ENCODE assay signal across 9 mouse cellular contexts in the genomic region with DNA sequence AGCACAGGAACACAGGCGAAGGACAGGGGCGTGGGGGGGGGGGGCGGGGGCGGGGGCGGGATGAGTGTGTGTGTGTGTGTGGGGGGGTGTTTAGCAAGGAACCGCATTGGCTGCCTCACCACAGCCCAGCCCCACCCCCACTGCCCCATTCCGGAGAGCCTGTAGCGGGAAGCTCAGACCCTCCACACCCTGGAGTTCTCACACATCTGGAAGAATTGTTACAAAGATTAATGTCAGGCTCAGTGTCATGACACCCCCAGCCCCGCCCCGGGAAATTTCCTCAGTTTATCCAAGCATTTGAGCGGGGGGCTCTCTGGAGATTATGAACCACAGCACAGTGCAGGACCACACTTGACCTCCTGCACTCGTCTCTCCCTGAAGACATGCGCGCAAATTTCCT.
A peak's percentile ranks its signal among the peaks of the same experiment; 100 is the strongest.
DNase-seq lines count a peak whose midpoint lies in the region; ATAC-seq and TF ChIP-seq lines count a peak whose summit lies in the region.
"Had no signal": no experiment of that assay in that cellular context is flagged by ENCODE, and none has a peak within 500 bp of the region (broad histone marks: within the 10 kb centered on the region; RNA-seq: fewer than 3 reads in every experiment).

No protein-coding gene starts in this region.

- H3K9ac ChIP-seq in heart, embryonic 12.5 days, result no peak overlapping the region
- no peak overlapping the region for H3K9ac ChIP-seq in heart, adult 2 months (ENCODE audit: low read depth, low read length)
- no peak overlapping the region; the same call in 1 of the 2 replicates for H3K9ac ChIP-seq in midbrain, embryonic 12.5 days (replicated peaks)

- intact Hi-C loops in heart, adult 2 months (cut with DNase I), result no loop called here

- no peak overlapping the region for H3K27ac ChIP-seq in heart, embryonic 12.5 days (ENCODE audit: poor library complexity, severe bottlenecking)
- no peak overlapping the region for H3K27ac ChIP-seq in heart, adult 2 months
- H3K27ac ChIP-seq in midbrain, embryonic 12.5 days (replicated peaks), result no peak overlapping the region

- peak overlapping the region; percentile 38 for H3K4me2 ChIP-seq in heart, embryonic 12.5 days
- peak overlapping the region; percentile 33 for H3K4me2 ChIP-seq in midbrain, embryonic 12.5 days (replicated peaks)

- DNase-seq in heart, adult 2 months, result no peak
- peak; percentile 34 for DNase-seq in embryo, embryonic 10 days (ENCODE audit: low spot score)
- peak; percentile 35 for DNase-seq in forelimb bud, embryonic 11.5 days (ENCODE audit: low read depth, low spot score)
- DNase-seq in left cerebral cortex, adult 18-20 months (ENCODE audit: low spot score in 2 of 2), result no peak
- no peak for DNase-seq in thymus, postnatal 36 days
- DNase-seq: adrenal gland, adult 8-10 months had no signal

- WGBS in heart, embryonic 12.5 days, result 12% methylated on average over 13 of the region's 14 CpGs
- WGBS in heart, adult 2 months, result 24% methylated on average over 14 of the region's 14 CpGs
- WGBS in midbrain, embryonic 12.5 days, result 8% methylated on average over 12 of the region's 14 CpGs

- no peak for ATAC-seq in heart, embryonic 12.5 days (ENCODE audit: insufficient number of reproducible peaks, low FRiP score)
- no peak for ATAC-seq in midbrain, embryonic 12.5 days (ENCODE audit: low FRiP score, low read depth)
- no peak for ATAC-seq in erythroid progenitor cell, adult 5-6 weeks (replicated peaks; ENCODE audit: low FRiP score, poor library complexity, severe bottlenecking)

- no peaks in the 10 kb centered on the region for H3K36me3 ChIP-seq in heart, embryonic 12.5 days
- no peaks in the 10 kb centered on the region for H3K36me3 ChIP-seq in heart, adult 2 months (ENCODE audit: control insufficient read depth, insufficient read depth, low read length)
- H3K36me3 ChIP-seq in midbrain, embryonic 12.5 days, result no peaks in the 10 kb centered on the region

- TF ChIP-seq EP300 in heart, adult 2 months (IDR thresholded peaks at IDR 0.05; ENCODE audit: insufficient read depth, low read depth, low read length), result no peak

- H3K4me1 ChIP-seq in heart, embryonic 12.5 days (replicated peaks), result peaks cover 18% of the 10 kb centered on the region
- H3K4me1 ChIP-seq in heart, adult 2 months (ENCODE audit: control insufficient read depth, insufficient read depth, low read length), result no peaks in the 10 kb centered on the region
- H3K4me1 ChIP-seq in midbrain, embryonic 12.5 days, result peaks cover 8% of the 10 kb centered on the region

- H3K9me3 ChIP-seq in heart, embryonic 12.5 days (replicated peaks), result peaks cover 7% of the 10 kb centered on the region; the same call in 1 of the 2 replicates
- no peaks in the 10 kb centered on the region for H3K9me3 ChIP-seq in midbrain, embryonic 12.5 days

- no peak for TF ChIP-seq POLR2A in heart, adult 2 months (IDR thresholded peaks at IDR 0.05; ENCODE audit: insufficient read depth, low read depth, low read length)

- TF ChIP-seq CTCF in heart, adult 2 months (IDR thresholded peaks at IDR 0.05), result no peak

- H3K4me3 ChIP-seq in heart, embryonic 12.5 days, result no peak overlapping the region
- no peak overlapping the region for H3K4me3 ChIP-seq in heart, adult 2 months
- H3K4me3 ChIP-seq in midbrain, embryonic 12.5 days, result 0 out of 2 replicates have a peak overlapping the region, but pooled peaks have one; percentile 13

- peaks cover 14% of the 10 kb centered on the region; the same call in 1 of the 2 replicates for H3K27me3 ChIP-seq in heart, embryonic 12.5 days (replicated peaks)
- no peaks in the 10 kb centered on the region for H3K27me3 ChIP-seq in heart, adult 2 months (ENCODE audit: control insufficient read depth, insufficient read depth, low read length)
- peaks cover 13% of the 10 kb centered on the region for H3K27me3 ChIP-seq in midbrain, embryonic 12.5 days

- no peaks in the 10 kb centered on the region for H3K79me2 ChIP-seq in heart, adult 2 months (replicated peaks; ENCODE audit: control insufficient read depth, insufficient read depth, low read length)

Comparison
In these comparisons a context has a peak if more than half of its experiments do, and no peak if none do; other contexts are left out.
1. DNase-seq: peak in embryo, embryonic 10 days (single experiment) and forelimb bud, embryonic 11.5 days (single experiment); none in heart, adult 2 months (0 of 2), left cerebral cortex, adult 18-20 months (0 of 2) and thymus, postnatal 36 days (0 of 2).